Mouse (Mus musculus) liver, postnatal 0 days (tissue): ENCODE measurements around the gene Scn10a.

ENCODE experiments used
- CTCF ChIP-seq: sonication (generic); IDR thresholded peaks from 2 replicates; pipeline ENCODE4 v1.5.1; 2016; ENCODE audit warnings: antibody characterized with exemption, low read depth
- EP300 ChIP-seq: IDR thresholded peaks from 2 replicates; pipeline ENCODE4 v1.6.1; 2016; ENCODE audit warnings: antibody characterized with exemption, low read depth, mild to moderate bottlenecking

DNA sequence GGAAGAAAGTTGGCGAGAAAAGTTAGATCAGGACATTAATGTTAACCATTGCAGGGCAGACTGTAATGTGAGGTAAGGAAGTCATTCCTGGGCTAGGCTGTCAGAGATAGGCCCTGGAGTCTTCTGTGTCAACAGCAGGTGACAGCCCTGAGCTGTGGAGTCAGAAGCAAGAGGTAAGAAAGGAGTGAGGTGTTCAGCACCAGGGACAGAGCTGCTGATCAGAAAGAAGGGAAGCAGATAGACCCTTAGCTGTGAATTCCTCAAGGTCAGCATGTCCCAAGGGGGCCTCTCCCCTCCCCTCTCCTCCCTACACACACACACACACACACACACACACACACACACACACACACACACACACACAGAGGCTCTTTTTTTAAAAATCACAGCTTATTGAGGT, 55.0 kb downstream of the Scn10a start:
- TF ChIP-seq CTCF (no peak), EP300 (no peak)
